Mouse (Mus musculus) heart, postnatal 0 days (tissue): ENCODE measurements at regions not wholly inside any gene's neighbourhood (a gene's known extent, or its start where the extent isn't known, plus 50 kb on each side); places are given as distances from the start of the nearest gene placed in this dataset.

Experiments
- CTCF ChIP-seq: IDR thresholded peaks from 2 replicates; pipeline ENCODE4 v1.5.1; 2016; ENCODE audit warnings: antibody characterized with exemption, control low read depth, low read depth
- EP300 ChIP-seq: IDR thresholded peaks from 2 replicates; pipeline ENCODE4 v1.6.1; 2016; ENCODE audit warnings: antibody characterized with exemption, low read depth

DNA sequence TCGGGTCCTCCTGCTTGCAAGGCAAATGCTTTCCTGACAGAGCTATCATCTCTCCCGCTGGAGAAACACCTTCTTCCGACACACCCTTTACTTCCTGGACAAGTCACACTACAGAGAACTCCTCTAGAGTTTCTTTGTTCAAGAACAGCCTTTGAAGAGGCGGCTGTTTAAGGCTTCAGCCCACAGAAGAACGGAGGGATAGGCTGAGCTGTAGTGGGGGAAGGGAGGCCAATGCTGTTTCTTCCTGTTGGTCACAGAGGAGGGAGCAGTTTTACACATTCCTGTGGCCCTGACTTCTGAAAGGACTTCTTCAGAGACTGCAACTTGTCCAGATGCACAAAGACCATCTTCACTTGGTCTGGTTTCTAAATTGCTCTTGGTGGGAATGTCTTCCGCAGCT lies 252.1 kb upstream of the Tgfbr2 start:
- no peak for TF ChIP-seq CTCF
- TF ChIP-seq EP300, result no peak
